In the genomic region with DNA sequence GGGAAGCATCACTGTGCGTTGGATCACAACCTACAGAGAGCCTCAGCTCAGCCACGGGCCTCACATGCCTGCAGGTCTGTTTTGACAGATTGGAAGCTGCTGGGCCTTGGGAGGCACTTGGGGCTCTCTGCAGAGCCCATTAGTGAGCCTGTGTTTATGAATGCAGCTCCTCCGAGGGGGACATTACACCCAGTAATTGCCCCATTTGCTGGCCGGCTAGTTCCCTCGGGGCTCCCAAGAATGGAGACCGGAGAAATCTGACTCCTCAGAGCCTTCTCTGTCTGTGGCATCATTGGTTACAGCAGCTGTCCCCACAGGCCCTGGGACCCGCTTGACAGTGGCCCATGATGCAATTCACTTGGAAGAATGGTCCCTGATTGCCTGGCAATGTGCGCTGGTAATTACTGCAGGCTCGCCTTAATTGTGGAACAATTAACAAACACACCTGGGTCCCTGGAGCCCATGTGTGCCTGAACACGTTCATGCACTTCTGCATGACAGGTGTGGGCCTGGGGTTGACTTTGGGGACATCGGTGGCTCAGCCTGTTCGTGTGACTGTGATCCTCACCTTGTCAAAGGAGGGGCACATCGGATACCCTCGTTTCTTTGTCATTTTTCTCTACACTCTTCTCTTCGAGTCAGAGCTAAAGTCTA, we compare ENCODE assay signal across 14 mouse cellular contexts. TPM values are rescaled to one million over a fixed set of nuclear protein-coding genes. Genes with fewer than 3 reads are reported as not detected.
DNase-seq lines count a peak whose midpoint lies in the region; ATAC-seq lines count a peak whose summit lies in the region.
"Had no signal": no experiment of that assay in that cellular context is flagged by ENCODE, and none has a peak within 500 bp of the region (broad histone marks: within the 10 kb centered on the region; RNA-seq: fewer than 3 reads in every experiment).

No protein-coding gene starts in this region.

- peaks cover 6% of the 10 kb centered on the region for H3K4me1 ChIP-seq in limb, embryonic 13.5 days
- peaks cover 41% of the 10 kb centered on the region for H3K4me1 ChIP-seq in neural tube, embryonic 15.5 days
- H3K4me1 ChIP-seq: heart, embryonic 12.5 days had no signal

- peaks cover 68% of the 10 kb centered on the region for H3K36me3 ChIP-seq in limb, embryonic 13.5 days
- H3K36me3 ChIP-seq in neural tube, embryonic 15.5 days: peaks cover 48% of the 10 kb centered on the region

- peak; percentile 17; the same call in 1 of the 2 replicates for ATAC-seq in limb, embryonic 13.5 days (ENCODE audit: low FRiP score, low read depth)
- peak; percentile 42 for ATAC-seq in neural tube, embryonic 15.5 days (ENCODE audit: low FRiP score)
- no peak for ATAC-seq in megakaryocyte-erythroid progenitor cell, adult 5-6 weeks (replicated peaks; ENCODE audit: low FRiP score, low TSS enrichment, poor library complexity, severe bottlenecking)
- no peak for ATAC-seq in monocyte, adult 5-6 weeks (replicated peaks; ENCODE audit: insufficient number of reproducible peaks, low FRiP score, low TSS enrichment, poor library complexity, severe bottlenecking)

- no peak overlapping the region for H3K9ac ChIP-seq in limb, embryonic 13.5 days
- H3K9ac ChIP-seq in neural tube, embryonic 15.5 days (replicated peaks): no peak overlapping the region
- H3K9ac ChIP-seq: heart, embryonic 12.5 days had no signal

- 29% methylated on average over 15 of the region's 15 CpGs for WGBS in limb, embryonic 13.5 days
- 22% methylated on average over 15 of the region's 15 CpGs for WGBS in neural tube, embryonic 15.5 days

- H3K27ac ChIP-seq in limb, embryonic 13.5 days: no peak overlapping the region
- H3K27ac ChIP-seq in neural tube, embryonic 15.5 days (replicated peaks): peak overlapping the region; percentile 69

- no peaks in the 10 kb centered on the region for H3K27me3 ChIP-seq in limb, embryonic 13.5 days
- H3K27me3 ChIP-seq in neural tube, embryonic 15.5 days (replicated peaks): no peaks in the 10 kb centered on the region
- H3K27me3 ChIP-seq: heart, embryonic 12.5 days; megakaryocyte, embryonic 14.5 days had no signal

- no peaks in the 10 kb centered on the region for H3K9me3 ChIP-seq in limb, embryonic 13.5 days
- no peaks in the 10 kb centered on the region for H3K9me3 ChIP-seq in neural tube, embryonic 15.5 days (replicated peaks)
- H3K9me3 ChIP-seq: heart, embryonic 12.5 days; megakaryocyte, embryonic 14.5 days had no signal

- H3K4me3 ChIP-seq in limb, embryonic 13.5 days: no peak overlapping the region
- no peak overlapping the region for H3K4me3 ChIP-seq in neural tube, embryonic 15.5 days (replicated peaks)
- H3K4me3 ChIP-seq: heart, embryonic 12.5 days; megakaryocyte, embryonic 14.5 days had no signal

- peak; percentile 13 for DNase-seq in embryo, embryonic 10 days (ENCODE audit: low spot score)
- DNase-seq in embryo, embryonic 9.5 days (ENCODE audit: extremely low spot score): no peak
- DNase-seq in forelimb bud, embryonic 11.5 days (ENCODE audit: low read depth, low spot score): peak; percentile 47
- DNase-seq in lung, postnatal 36 days: no peak
- DNase-seq: adrenal gland, postnatal 36 days; cerebellum, adult 11 months; gastrocnemius, postnatal 10 days; lung, adult 2 months had no signal

- no peak overlapping the region for H3K4me2 ChIP-seq in limb, embryonic 13.5 days (replicated peaks)
- no peak overlapping the region for H3K4me2 ChIP-seq in neural tube, embryonic 15.5 days
- H3K4me2 ChIP-seq: heart, embryonic 12.5 days had no signal

RNA-seq across cellular contexts. Expression of a gene that starts 51.6 kb away (rescaled TPM):
- 2.4 and 3.5 TPM in 2 replicates for polyA plus RNA-seq in limb, embryonic 13.5 days (2015; fragmentation: Nextera tagmentation; extraction: Ambion mirVana)
- polyA plus RNA-seq in neural tube, embryonic 15.5 days (2015; fragmentation: Nextera tagmentation; extraction: Ambion mirVana): 1.3 and 5.4 TPM in 2 replicates
- total RNA-seq in megakaryocyte-erythroid progenitor cell, adult 5-6 weeks (2014; fragmentation: Nextera tagmentation): 8.1 and 11.3 TPM in 2 replicates
- 9.2 and 17.0 TPM in 2 replicates for total RNA-seq in megakaryocyte-erythroid progenitor cell, adult 5-6 weeks (2017)
- total RNA-seq in monocyte, adult 5-6 weeks (2017): 189 to 215 TPM (median 210 TPM) in 3 replicates

Comparison
In these comparisons a context has a peak if more than half of its experiments do, and no peak if none do; other contexts are left out.
1. DNase-seq: peak in embryo, embryonic 10 days (single experiment) and forelimb bud, embryonic 11.5 days (single experiment); none in embryo, embryonic 9.5 days (single experiment) and lung, postnatal 36 days (single experiment).
2. ATAC-seq: peak in limb, embryonic 13.5 days (single experiment) and neural tube, embryonic 15.5 days (single experiment); none in megakaryocyte-erythroid progenitor cell, adult 5-6 weeks (single experiment) and monocyte, adult 5-6 weeks (single experiment).
3. RNA of a gene that starts 51.6 kb away (total RNA-seq): 189 to 215 TPM in monocyte, adult 5-6 weeks; 8.1 to 17.0 TPM in megakaryocyte-erythroid progenitor cell, adult 5-6 weeks; every median in the first group is over 10 times any median in the second.